Mouse (Mus musculus): ENCODE measurements around the gene Ghrh.

Gene Ghrh

GRCm38 (mm10) chr2:157349121-157349778, 1.9 kb upstream of the Ghrh start:
- no peak for DNase-seq (ENCODE audit: low read depth, low spot score)

GRCm38 (mm10) chr2:157343337-157343736, 4.0 kb downstream of the Ghrh start:
- no peak for DNase-seq (ENCODE audit: low read depth, low spot score)

DNA sequence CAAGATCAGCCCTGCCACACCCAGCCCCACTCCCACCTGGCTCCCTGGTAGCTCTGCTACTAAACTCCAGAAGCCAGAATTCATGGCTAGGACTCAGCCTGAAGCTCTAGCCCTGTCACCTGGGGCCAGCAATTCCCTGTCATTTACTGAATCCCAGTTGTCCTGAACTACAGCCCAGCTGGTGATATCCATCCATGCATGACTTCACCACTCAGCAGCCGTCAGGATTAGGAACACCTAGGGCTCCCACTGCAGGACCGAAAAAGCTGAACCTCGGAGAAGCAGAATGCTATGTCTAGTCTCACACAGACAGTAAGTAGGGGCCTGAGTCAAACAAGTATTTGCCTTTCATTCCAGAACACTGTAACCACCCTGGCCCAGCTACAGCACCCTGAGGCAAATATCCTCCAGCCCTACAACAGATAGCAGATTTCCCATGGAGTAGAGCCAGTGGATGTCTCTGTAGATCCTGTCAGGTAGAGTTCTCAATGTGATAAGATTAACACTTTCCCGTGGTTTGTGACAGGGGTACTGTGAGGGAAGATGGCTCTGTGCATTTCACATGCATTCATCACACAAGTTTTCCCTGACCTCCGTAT, 4.9 kb downstream of the Ghrh start:
- DNase-seq (ENCODE audit: low read depth, low spot score) = no peak

DNA sequence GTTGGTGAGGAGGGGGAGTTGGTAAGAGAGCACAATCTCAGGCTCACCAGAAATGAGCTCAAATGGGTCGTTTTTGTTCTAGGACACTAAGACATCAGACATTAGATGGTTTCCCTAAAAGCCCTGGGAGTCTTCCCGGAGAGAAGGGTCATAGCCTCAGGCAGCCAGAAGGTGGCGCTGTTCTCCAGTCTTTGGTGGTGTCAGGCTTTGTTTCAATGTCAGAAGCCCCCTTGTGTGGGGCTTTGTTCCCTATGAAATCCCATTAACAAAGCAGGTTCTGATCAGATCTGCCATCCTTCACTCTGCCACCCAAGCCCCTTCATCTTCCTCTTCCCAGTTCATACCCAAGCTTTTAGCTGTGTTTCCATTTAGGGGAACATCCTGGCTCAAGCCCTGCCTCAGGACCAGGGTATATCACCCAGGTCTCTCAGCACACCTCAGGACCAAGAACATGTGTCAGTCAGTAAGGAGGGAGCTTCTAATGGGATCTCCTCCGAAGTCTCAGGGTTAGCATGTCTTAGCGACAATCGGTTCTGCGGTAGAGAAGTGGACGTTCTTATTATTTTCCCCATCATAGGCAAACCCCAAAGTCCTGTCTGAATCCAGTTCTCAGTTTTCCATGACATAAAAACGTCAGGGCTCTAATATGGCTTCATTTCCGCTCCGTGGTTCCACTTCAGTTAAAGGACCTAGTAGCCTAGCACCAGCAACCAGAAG, 5.6 kb downstream of the Ghrh start:
- peak; percentile 27 for DNase-seq (ENCODE audit: low read depth, low spot score)

GRCm38 (mm10) chr2:157340221-157340741, 7.0 kb downstream of the Ghrh start:
- no peak for DNase-seq (ENCODE audit: low read depth, low spot score)

DNA sequence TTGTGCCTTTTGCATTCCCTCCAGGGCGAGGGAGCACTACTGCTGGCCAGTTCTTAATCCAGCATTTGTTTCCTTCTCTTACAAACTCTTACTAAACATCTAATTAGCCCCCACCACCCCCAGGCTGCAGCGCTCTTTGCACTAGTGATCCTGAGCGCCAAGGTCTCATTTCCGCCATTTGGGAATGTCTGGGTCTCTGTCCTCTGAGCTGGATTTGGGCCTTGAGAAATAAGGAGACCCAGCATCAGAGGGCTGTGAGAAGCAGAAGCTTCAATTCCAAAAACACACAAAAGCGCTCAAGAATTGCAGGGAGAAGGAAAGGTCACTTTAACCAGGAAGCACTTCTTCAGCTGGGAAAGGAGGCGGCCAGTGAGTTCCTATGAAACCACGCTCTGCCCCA, 7.8 kb downstream of the Ghrh start:
- DNase-seq (ENCODE audit: low read depth, low spot score) = no peak

DNA sequence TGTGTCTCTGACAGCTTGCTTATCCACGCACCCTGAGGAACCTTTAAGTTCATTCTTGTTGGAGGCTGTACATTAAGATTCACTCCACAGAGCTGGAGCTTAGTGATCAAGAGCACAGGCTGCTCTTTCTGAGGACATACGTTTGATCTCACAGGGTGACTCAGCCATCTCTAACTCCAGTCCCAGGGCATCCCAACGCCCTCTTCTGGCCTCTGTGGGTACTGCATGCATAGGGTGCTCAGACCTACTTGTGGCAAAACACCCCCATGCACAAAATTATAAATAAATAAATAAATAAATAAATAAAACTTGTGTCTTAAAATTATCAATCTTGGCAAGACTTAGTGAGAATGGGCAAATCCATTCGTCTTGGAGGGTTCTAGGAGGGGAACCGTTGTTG, 8.6 kb downstream of the Ghrh start:
- peak; percentile 52 for DNase-seq (ENCODE audit: low read depth, low spot score)

GRCm38 (mm10) chr2:157332059-157332458, 15.2 kb downstream of the Ghrh start:
- DNase-seq (ENCODE audit: low read depth, low spot score) = no peak

DNA sequence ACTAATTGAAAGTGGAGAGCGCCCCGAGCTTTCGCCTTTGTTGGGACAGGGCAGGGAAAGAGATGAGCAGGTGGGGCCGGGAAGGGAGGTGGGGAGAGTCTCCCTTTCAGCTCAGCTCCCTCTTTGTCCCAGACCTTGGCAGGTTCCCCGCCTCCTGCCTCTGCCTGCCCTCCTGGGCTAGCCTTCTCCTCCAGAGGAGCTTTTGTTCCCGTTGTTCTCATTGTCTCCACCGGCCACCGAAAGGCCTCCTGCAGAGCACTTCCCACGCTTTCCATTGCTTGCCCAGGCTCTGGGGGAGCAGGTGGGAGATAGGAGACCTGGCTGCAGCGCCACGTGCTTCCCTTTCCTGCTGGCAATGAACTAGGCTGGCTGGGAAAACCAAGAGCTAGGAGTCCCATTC, 18.7 kb downstream of the Ghrh start:
- no peak for DNase-seq (ENCODE audit: low read depth, low spot score)

GRCm38 (mm10) chr2:157328106-157328505, 19.2 kb downstream of the Ghrh start:
- no peak for DNase-seq (ENCODE audit: low read depth, low spot score)

GRCm38 (mm10) chr2:157325238-157325637, 22.1 kb downstream of the Ghrh start:
- DNase-seq (ENCODE audit: low read depth, low spot score) = peak; percentile 50

DNA sequence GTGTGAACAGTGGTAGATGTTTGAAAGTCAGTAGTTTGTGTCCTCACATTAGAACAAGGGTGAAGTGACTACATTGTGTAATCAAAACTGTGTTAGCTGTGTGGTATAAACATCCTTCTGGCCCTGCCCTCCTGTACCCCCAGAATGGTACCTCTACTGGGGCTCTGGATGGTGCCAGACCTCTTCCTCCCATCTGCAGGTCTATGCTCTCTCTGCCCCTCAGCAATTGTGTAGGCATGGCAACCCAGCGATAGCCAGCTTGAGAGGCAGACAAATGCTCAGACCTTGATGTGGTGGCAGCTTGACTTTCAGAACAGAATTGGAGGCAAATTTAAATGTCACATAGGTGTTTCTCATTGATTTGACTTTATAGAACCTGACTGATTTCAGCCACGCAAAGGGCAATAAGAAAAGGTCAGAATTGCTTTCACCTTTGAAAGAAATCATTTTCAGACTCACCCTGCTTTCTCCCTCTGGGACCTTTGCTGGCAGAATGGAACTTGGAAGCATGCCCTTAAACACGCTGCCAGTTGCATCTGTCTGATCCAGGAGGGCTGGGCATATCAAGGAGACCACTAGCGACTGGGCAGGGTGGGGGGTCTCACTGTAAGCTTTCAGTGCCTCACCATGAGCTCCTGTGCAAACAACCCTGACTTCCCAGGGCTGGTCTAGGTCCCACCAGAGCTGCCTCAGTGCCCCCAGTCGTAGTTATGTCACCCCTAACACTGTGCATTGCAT, 25.1 kb downstream of the Ghrh start:
- DNase-seq (ENCODE audit: low read depth, low spot score) = no peak

- no peak for DNase-seq (ENCODE audit: low read depth, low spot score)
These were observed 26.4 kb downstream of the Ghrh start for GRCm38 (mm10) chr2:157320886-157321285.

DNA sequence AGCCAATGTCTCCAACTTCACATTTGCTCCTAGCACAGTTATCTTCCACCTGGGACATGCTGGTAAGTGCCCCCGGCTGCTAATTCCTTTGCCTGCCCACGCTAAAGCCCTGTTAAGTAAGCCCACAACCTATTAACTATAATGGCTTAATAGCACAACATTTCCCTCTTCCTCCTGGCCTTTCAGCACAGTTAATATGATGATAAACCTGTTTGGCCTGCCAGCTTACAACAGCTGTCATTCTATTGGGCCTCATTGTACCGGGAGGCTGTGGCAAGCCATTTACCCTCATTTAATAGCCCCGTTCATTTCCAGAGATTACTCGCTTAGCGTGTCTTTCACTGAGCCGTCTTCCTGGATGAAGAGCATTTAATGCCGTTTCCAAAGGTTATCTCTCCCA, 27.2 kb downstream of the Ghrh start:
- DNase-seq (ENCODE audit: low read depth, low spot score) = no peak

DNA sequence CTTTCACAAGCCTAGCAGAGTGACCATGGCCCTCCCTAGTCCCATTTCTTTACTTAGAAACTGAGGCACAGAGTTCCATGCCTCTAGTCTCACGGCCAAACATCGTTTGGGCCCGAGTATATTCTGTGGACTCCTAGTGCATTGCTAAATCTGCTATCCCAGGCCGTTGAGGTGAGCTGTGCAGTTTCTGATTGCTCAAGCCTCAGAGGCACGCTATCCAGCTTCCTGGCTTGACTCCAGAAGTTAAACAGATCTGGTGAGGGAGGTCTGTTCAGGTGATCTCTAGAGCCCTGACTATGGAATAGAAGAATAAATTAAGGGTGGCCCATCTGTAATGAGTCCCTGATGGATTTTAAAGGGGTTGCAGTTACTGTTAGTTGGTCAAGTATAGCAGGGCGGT, 30.1 kb downstream of the Ghrh start:
- DNase-seq (ENCODE audit: low read depth, low spot score) = no peak

- DNase-seq (ENCODE audit: low read depth, low spot score) = no peak
These were observed 30.9 kb downstream of the Ghrh start for GRCm38 (mm10) chr2:157316358-157316933.

- no peak for DNase-seq (ENCODE audit: low read depth, low spot score)
These were observed 31.8 kb downstream of the Ghrh start for GRCm38 (mm10) chr2:157315486-157315885.

GRCm38 (mm10) chr2:157314310-157314709, 33.0 kb downstream of the Ghrh start:
- DNase-seq (ENCODE audit: low read depth, low spot score) = no peak

GRCm38 (mm10) chr2:157313718-157314117, 33.6 kb downstream of the Ghrh start:
- DNase-seq (ENCODE audit: low read depth, low spot score) = no peak

- DNase-seq (ENCODE audit: low read depth, low spot score) = no peak
These were observed 36.2 kb downstream of the Ghrh start for GRCm38 (mm10) chr2:157310963-157311637.

- no peak for DNase-seq (ENCODE audit: low read depth, low spot score)
These were observed 37.7 kb downstream of the Ghrh start for GRCm38 (mm10) chr2:157309611-157310010.

All from skeletal muscle tissue, adult 2 months (tissue).